Mouse (Mus musculus) cerebellum, postnatal 25 days (tissue): Measurements from ENCODE around the gene Sprr3.
"Not testable (repeated sequence)": the region's sequence is repeated elsewhere in the genome, so short reads cannot be mapped to it uniquely, and the experiment has no call there.

ENCODE experiments used
- DNase-seq, 2 experiments: peaks; one replicate each; pipeline ENCODE4 v3.0.0; 2021; ENCODE audit warnings: mixed read lengths in 2 of 2

Sprr3 gene

DNA sequence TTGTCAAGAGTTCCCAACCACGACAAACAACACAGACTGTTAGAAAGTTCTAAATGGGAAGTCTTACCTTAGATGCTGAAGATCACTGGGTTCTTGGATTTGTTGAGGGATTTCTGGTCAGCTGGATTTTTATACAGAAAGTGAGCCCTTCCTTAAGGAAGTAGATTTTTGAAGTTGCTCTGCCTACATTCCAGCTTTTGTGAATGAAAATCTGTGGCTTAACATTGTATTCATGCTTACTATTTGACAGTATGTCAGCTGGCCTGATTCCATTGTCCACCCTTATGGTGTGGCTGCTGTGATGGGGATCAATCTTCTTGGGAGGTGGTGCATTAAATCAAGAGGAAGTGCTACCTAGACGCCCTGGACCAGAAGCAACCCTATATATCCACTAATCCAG lies at the start of gene Sprr3:
Gene Sprr3, minus strand, starts transcription at position 101 of the 400 bp plus-strand sequence.
- no peak for DNase-seq

DNA sequence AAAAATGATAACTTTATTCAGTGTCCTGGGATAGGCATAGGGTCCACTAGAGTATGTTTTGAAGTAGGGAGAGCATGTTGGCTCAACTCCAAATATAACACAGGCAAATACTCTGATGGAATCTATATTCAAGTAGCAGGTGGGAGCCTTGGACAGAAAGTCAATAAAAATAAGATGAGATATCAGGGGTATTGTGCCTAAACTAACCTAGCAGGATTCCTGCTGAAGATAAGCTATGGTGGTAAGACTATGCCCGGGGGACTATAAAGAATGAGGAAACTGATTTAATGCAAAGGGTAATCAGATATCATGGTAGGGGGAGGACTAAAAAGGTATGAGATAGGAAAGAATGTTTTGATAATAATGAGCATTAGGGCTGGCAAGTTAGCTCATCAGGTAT lies 49.7 kb upstream of the Sprr3 start:
- DNase-seq: no peak

DNA sequence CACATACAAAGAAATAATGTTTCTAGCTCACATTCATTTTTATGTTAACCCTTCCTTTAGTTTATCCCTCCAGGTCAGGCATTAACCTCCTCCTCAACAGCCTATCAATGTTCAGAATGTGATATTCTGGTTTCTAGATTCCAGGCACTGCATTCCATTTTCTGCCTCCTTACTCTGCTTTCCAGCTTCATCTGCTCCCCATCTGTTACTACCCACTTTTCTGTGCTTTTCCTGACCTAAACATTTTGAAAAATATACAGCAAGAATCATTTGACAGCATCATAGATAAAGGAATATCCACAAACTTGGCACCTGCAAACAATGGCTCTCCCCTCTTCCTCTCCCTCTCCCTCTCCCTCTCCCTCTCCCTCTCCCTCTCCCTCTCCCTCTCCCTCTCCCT lies 45.0 kb upstream of the Sprr3 start:
- DNase-seq: no peak

DNA sequence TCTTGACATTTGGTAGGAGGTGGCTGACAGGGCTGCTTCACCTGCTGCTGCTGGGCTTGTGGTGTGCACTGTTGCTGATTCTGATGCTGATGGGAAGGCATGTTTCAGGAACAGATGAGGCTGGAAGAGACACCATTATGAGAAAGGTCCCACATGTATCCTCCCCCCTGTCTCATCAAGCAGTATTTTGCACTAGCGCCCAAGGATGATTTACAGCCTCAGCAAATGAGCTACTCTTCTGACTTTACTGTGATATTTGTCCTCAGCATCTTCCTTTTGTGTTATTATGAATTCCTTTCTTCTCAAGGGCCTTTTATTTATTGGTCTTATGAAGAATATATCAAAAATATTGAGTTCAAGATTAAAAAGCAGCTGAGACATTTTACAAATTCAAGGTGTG lies 41.9 kb upstream of the Sprr3 start, which contains the start of gene Sprr4:
Gene Sprr4, minus strand, starts transcription at position 101 of the 400 bp plus-strand sequence.
- no peak for DNase-seq

DNA sequence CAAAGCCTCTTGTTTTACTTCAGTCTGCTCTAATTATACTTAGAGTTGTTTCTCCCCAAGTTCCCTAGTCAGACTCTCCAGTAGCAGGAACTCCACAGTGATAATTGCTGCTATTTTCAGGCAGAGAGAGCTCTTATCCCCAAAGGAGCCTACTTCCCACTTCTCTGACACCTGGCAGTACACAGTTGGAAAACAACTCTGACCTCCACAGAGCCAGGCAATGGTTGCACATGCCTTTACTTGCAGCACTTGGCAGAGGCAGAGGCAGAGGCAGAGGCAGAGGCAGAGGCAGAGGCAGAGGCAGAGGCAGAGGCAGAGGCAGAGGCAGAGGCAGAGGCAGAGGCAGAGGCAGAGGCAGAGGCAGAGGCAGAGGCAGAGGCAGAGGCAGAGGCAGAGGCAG lies 31.7 kb upstream of the Sprr3 start:
- not testable (repeated sequence) for DNase-seq

DNA sequence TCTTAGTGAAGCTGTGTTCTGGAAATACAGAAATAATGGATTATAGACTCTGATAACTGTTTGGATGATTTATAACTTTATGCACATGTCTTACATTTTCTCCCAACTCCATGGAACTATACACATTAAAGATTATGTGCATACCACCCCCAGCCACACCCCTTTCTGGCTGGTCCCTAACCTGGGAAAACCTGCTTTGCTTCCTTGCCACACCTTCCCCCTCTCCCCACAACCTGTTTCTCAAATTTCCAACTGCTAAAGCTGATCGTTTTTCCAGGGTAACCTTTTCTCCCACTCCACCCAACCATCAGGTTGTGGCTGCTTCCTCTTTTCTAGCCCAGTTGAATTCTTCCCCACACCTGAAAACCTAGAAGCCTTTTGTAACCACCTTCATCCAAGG lies 27.8 kb upstream of the Sprr3 start:
- no peak for DNase-seq

DNA sequence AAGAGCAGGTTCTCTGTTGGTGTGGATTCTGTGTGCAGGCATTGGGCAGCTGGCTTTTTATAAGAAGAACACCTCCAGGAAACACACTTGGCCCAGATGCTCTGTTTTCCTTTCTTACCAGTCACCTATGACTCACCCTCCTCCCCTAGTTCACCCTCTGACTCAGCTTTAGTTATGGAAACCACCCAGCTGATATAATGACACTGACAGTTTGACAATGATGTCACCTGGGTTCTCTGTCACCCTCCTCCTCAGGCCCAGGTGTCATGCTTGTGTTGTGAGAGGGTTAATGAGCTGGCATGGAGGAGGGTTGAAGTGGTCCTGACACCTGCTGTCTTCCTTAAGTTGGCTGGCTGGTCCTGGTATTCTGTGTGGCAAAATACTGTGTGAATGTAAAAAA lies 27.3 kb upstream of the Sprr3 start, which contains the start of gene Sprr1a:
Gene Sprr1a, minus strand, starts transcription at position 33 of the 400 bp plus-strand sequence.
- DNase-seq: no peak

DNA sequence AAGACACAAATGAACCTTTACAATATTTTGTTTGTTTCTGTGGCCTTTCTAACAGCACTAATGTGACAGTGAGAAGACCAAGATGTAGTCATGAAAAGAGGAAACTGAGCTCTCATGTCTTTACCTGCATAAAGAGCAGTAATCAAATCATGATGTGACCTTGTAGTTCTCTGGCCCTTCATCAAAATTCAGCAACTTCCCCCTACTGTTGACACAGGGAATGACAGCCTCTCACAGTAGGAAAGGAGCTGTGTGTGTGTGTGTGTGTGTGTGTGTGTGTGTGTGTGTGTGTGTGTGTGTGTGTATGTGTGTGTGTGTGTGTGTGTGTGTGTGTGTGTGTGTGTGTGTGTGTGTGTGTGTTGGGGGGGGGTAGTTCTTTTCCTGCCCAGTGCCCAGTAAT lies 22.7 kb upstream of the Sprr3 start:
- DNase-seq: not testable (repeated sequence)

DNA sequence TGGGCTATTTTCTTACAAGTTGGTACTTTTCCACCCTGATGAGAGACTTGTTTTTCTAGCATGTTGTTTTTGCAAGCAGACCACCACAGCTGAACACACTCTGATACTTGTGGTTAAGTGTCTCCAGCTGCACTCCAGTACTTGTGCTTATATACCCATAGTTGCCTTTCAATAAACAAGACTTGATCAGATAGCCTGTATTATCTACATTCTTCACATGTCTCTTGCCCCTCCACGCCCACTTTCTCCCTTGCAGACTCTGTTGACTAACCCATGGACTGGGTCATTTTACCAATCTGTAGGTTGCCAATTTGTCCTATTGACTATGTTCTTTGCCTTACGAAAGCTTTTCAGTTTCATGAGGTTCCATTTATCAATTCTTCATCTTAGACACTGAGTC lies 11.6 kb upstream of the Sprr3 start:
- no peak for DNase-seq

DNA sequence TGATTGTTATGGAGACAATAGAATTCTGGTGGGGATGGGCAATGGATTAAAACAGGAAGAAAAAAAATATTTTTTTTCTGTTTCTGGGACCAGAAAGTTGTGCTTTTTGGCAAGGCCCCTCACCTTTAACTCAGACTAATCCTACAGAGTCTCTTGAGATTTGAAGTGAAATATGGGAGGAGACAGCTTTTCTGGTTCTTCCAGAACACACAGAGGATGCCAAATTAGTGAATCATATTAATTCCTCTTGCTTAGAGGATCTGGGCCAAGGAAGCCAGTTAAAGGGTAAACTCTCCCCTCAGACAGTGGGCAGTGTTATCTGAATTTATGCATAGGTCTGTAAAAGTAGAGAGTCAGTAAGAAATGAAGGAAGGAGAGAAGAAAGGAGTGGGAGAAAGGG lies 8.9 kb upstream of the Sprr3 start:
- DNase-seq: no peak

DNA sequence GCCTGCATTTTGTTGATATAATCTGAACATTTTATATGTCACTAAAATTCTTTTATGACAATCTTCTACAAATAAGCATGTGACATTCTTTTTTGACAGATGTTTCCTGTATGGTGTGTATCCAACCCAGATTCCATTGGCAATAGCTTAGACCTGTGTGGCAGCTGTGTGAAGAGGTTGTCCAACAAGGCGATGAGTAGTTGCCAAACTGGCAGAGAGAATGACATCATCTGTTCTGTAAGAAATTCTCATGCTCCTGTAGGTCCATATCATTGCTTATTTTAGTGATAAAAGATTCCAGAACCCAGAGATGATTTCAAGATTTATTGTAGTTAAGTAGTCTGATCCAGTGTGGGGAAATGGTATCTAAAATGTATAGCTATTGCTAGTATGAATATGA lies 8.1 kb upstream of the Sprr3 start:
- DNase-seq: no peak

DNA sequence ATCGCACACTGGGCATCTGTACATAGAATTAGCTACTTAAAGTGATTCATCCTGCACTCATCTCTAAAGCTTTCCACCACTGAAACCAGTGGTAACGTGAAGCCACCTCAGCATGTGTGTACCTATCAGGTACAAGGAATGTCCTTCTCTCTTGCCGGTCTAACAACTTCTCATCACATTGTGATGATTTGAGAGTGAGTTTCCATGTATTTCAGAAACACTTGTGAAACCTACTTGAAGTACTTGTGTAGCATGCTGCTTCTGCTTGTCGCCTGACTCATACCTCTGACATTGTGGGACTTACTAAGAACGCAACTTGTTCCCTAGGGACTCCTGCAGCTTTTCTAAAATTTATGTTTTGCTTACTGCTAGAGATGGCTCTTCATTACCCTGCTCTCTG lies 3.4 kb downstream of the Sprr3 start:
- DNase-seq: no peak

DNA sequence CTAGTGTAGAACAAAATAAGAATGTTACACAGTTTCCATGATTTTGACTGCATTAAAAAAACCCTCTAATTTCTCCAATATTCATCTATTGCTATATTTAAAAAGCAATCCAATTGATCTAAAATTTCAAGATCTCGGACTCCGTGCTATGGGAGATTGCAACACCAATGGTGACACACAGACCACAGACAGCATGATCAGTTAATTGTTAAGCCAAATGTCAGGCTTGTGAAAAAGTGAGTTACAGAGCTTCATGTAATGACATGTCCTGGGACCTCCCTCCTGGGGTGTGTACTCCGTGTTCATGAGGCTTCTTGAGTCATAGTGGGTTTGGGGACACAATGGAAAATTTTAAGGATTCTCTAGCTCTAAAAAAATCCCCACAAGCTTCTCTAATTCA lies 18.3 kb downstream of the Sprr3 start:
- no peak for DNase-seq

DNA sequence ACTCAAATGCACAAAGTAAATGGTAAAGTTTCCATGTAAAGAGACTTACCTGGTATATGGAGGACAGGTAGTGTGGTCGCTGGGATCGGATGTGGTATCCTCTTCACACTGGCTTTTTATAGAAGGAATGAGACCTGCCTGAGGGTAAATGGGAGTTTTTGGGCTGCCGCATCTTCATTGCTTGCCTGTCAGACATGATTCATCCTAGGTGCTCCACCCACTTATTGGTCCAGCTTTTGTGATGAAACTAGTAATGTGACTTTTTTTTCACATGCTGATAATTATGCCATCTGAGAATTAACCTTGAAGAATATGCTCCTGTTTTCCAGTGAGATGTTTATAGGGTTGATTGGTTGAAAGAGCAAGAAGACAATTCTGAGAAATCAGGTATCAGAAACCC lies 19.8 kb downstream of the Sprr3 start, which contains the start of gene Sprr1b:
Gene Sprr1b, minus strand, starts transcription at position 101 of the 400 bp plus-strand sequence.
- no peak for DNase-seq

DNA sequence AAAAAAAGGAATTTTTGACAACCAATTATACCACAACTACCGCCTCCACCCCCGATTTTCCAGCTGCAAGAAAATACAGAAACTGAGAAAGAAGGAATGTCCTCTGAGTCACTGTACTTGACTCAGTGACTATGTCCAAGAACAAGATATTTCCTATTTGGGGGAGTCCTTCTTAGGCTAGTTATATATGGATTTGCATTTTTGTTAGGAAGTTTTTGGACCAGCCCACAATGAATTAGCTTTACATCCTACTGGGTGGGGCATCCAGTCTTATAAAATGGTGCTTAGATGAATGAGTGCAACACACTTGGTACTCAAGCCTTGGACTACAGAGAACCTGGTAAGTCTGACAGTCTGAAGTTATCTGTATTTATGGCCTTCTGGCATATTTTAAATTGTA lies 26.2 kb downstream of the Sprr3 start, which contains the start of gene Sprr2k:
Gene Sprr2k, plus strand, starts transcription at position 301 of the 400 bp plus-strand sequence.
- DNase-seq: no peak

DNA sequence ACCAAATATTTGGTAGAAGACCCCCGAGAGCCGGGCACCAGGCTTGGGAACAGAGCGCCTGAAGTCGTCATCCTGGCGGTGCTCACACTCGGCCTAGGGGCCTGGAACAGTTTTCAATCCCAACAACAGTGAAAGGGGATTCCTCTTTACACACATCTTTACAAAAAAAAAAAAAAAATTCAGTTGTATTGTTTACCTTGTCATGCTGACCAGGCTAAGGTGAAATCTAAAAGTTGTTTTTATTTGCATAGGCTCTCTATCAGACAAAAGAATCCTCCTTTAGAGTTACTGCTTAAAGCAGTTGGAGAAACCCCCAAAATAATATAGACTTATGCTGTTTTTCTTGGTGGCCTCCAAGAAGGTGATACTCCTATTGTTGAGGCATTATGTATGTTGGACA lies 29.2 kb downstream of the Sprr3 start, which contains the start of gene Gm9774:
Gene Gm9774, minus strand, starts transcription at position 101 of the 400 bp plus-strand sequence.
- DNase-seq: no peak

DNA sequence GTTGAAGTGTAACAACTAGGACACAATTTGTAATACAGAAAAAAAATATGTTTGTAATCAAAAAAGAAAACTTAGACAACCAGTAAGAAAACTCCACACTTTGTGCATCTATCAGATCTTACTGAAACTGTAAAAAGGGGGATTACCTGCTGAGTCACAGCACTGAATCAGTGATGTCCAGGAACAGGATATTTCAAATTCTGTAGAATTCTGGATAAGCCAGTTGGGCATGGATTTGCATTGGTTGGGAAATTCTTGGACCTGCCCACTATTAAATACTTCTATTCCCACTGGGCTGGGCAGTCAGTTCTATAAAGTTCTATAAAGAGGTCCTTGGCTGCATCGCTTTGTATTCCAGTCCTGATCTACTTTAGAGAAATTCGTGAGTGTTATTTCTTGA lies 40.7 kb downstream of the Sprr3 start, which contains the start of gene Sprr2j-ps:
Gene Sprr2j-ps, plus strand, starts transcription at position 301 of the 400 bp plus-strand sequence.
- DNase-seq: no peak

DNA sequence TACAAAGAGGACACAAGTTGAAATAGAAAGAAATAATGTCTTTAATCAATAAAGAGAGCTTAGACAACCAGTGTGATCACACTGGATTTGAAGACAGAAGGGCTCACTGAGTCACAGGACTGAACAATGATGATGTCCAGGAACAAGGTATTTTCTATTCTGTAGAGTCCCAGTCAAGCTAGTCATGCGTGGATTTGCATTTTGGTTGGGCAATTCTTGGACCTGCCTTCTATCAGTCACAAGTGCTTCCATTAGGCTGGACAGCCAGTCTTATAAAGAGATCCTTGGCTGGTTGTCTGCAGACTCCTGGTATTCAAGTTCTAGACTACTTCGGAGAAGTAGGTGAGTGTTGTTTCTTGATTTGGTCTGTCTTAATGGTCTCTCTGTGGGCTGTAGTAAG lies 50.8 kb downstream of the Sprr3 start, which contains the start of gene Sprr2i:
Gene Sprr2i, plus strand, starts transcription at position 301 of the 400 bp plus-strand sequence.
- DNase-seq: no peak
